Mouse (Mus musculus): ENCODE data around the gene Cdc42bpb.

Gene Cdc42bpb

GRCm38 (mm10) chr12:111284532-111284931 lies 93.0 kb downstream of the Cdc42bpb start:
- no peak for DNase-seq (ENCODE audit: low spot score in 2 of 2)

- no peak for DNase-seq (ENCODE audit: low spot score in 2 of 2)
Measured at GRCm38 (mm10) chr12:111283573-111283972, 93.9 kb downstream of the Cdc42bpb start.

DNA sequence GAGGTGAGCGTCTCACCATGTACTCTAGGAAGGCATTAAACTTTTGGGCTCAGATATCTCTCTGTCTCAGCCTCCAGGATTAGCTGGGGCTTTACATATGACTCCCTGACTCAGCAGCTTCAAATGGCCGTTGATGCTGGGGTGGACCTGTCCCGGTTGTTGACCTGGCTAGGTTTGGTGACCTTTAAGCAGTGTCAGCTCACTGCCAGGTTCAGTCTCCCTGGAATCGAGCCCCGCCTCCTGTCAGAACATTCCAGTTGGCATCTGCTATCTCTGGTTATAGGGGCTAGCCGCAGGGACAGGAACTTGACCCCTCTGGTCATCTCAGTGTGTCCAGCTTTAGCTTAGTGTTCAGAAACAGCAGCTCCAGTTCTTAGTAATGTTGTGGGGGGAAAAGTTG lies 101.1 kb downstream of the Cdc42bpb start:
- DNase-seq (ENCODE audit: low spot score in 2 of 2), result no peak

GRCm38 (mm10) chr12:111275150-111275841 lies 102.2 kb downstream of the Cdc42bpb start:
- no peak for DNase-seq (ENCODE audit: low spot score in 2 of 2)

GRCm38 (mm10) chr12:111274447-111275149 lies 102.9 kb downstream of the Cdc42bpb start:
- DNase-seq (ENCODE audit: low spot score in 2 of 2), result no peak

DNA sequence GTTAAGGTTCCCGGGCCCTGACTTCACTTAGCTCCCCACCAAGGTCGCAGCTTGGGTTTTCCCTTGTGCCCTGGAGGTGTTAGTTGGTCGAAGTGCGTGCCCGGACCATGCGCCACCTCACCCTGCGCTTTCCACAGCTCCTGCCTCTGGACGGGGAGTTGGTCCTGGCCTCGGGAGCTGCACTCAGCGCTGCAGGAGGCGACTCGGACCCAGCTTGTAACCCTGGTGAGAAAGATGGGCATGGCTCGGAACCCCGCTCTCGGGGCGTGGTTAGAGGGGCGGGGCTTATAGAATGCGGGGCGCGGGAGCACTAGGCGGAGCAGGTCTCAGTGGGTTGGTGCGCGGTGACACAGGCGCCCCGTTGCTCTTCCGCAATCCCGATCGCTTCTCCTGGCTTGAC lies 103.5 kb downstream of the Cdc42bpb start:
- no peak for DNase-seq (ENCODE audit: low spot score in 2 of 2)

DNA sequence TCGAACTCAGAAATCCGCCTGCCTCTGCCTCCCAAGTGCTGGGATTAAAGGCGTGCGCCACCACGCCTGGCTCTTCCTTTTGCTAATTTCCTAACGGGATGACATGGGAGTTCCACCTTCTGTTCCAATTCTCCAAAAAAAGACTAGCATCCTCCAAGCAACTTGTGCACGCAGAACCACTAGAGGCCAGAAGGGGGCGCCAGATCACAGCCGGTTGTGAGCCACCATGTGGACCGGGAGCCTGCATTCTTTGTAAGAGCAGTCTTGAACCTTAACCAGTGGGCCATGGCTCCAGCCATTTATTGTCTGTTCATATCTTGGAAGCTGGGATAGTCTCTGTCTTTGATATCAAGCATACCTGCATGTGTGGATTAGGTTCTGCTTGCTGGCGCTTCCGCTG lies 105.1 kb downstream of the Cdc42bpb start:
- peak; percentile 25 to 36 for DNase-seq (ENCODE audit: low spot score in 2 of 2)

- no peak for DNase-seq (ENCODE audit: low spot score in 2 of 2)
Measured at GRCm38 (mm10) chr12:111271966-111272365, 105.6 kb downstream of the Cdc42bpb start.

DNA sequence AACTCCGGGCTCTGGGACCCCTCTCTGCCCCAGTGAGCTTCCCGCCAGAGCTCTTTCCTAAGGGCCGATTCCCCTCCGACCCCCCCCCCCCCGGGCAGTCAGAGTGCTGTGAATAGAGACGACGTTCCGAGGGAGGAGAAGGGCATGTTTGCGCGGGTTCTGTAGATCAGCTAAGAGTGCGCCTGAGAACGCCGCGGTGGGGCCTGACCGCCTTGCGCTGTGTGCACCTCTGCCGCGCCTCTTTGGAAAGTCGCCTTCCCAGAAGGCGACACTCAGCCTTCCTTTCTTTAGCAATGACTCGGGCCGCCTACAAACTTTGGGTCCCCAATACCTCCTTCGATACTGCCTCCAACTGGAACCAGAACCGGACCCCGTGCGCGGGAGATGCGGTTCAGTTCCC lies 106.1 kb downstream of the Cdc42bpb start:
- no peak for DNase-seq (ENCODE audit: low spot score in 2 of 2)

DNA sequence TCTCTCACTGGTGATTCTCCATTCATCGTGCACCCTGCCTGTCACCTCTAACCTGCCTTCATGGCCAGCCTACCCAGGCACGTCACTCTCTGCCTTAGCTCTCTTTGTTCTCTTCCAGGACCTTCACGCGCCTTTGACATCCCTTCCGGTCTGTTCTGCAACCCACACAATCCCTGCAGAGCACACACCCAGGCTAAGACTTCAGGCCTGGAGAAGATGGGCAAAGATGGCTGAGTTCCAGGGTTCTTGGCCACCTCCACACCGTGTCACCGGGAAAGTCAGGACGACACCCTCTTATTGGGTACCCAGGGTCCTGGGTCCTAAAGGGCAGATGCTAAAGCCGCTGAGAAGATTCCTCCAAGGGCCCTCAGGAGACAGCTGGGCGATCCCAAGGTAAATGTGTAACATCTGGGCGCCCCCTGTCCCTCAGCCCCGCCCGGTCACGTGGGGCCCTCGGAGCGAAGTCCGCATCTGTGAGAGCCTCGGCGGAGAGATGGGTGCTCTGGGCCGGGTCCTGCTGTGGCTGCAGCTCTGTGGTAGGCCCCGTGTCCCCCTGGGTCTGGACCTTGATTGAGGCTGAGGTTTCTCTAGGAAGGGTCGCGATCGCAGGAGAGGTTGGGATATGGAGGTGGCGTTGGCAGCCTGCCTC lies 106.8 kb downstream of the Cdc42bpb start, which contains the start of gene Amn:
Gene Amn (plus strand): TSS at position 467 of the 649 bp plus-strand sequence.
- no peak for DNase-seq (ENCODE audit: low spot score in 2 of 2)

GRCm38 (mm10) chr12:111267673-111268325 lies 109.7 kb downstream of the Cdc42bpb start:
- no peak for DNase-seq (ENCODE audit: low spot score in 2 of 2)

GRCm38 (mm10) chr12:111266592-111266991 lies 110.9 kb downstream of the Cdc42bpb start:
- no peak for DNase-seq (ENCODE audit: low spot score in 2 of 2)

- no peak for DNase-seq (ENCODE audit: low spot score in 2 of 2)
Measured at GRCm38 (mm10) chr12:111265212-111265611, 112.3 kb downstream of the Cdc42bpb start.

DNA sequence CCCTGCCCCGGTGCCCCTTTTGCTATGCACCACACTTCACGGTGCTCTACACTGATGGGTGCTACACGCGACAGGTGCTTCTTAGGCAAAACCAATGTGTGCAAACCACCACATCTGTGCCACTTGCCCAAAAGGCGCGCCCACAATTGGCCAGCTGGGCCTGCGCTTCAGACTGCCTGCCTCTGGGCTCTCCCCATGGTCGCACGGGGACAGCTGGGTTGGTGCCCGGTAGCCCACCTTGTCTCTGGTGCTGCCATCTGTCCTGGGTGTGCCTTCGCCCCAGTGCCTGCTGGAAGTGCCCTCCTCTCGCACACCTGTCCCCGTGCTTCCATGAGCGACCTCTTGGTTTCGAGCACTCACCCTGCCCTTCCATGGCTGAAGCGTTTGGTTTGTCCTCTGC lies 113.9 kb downstream of the Cdc42bpb start:
- DNase-seq (ENCODE audit: low spot score in 2 of 2), result no peak

- DNase-seq (ENCODE audit: low spot score in 2 of 2), result no peak
Measured at GRCm38 (mm10) chr12:111251227-111251626, 126.3 kb downstream of the Cdc42bpb start.

DNA sequence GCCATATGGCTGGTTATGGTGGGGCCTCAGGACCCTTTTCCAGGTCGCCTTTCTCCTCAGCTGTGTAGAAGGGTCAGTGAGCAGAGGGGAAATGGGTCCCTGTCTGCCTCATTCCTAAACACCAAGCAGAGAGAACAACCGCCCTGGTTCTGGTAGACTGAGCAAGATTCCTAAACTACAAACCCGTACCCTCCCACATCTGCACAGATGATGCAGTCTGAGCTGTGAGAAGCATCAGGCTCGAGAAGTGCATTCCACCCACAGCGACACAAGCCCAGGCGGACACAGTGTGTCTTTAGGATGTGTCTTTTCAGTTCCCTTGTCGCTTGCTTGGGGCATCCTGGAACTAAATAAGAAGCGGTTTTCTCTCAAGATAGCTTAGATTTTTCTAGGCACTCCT lies 127.4 kb downstream of the Cdc42bpb start:
- no peak for DNase-seq (ENCODE audit: low spot score in 2 of 2)

GRCm38 (mm10) chr12:111249095-111249494 lies 128.4 kb downstream of the Cdc42bpb start:
- DNase-seq (ENCODE audit: low spot score in 2 of 2), result no peak

GRCm38 (mm10) chr12:111246808-111247464 lies 130.6 kb downstream of the Cdc42bpb start:
- no peak for DNase-seq (ENCODE audit: low spot score in 2 of 2)

DNA sequence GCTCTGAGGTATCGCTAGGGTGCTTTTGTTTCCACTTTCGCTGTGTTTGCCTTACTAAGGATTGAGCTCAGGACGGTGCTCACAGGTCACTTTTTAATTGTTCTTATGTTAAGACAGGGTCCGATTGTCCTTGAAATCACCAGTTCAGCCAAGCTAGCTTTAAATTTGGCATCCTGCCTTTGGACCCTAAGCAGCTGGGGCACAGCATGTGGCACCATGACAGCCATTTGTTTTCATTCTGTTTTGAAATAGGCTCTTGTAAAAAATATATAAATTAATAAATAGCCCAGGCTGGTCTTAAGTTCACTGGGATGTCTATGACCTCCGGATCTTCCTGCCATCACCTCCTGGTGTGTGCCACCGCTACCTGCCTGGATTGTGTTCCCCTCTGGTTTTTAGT lies 132.4 kb downstream of the Cdc42bpb start:
- DNase-seq (ENCODE audit: low spot score in 2 of 2), result no peak

DNA sequence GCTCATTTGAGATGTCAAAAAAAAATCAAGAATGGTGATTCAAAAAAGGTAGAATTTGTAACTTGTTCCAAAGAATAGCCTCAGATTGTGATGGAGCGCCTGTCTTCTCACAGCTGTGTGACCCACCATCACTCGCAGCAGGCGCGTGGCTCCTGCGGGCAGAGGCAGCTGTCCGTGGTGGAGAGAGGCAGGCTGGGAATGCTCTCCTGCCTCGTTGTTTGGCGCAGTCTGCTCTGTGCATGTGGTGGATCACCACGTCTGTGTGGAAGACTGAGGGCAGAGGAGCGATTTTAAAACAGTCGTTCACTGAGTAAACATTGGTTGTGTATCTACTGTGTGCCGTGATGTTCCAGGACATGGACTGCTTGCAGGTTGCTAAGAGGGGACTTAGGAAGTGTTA lies 133.8 kb downstream of the Cdc42bpb start:
- no peak for DNase-seq (ENCODE audit: low spot score in 2 of 2)
